Comparison of ENCODE assay signal across 9 mouse cellular contexts in genomic region chr10:44607334-44607851, GRCm38 (mm10).
DNase-seq lines count a peak whose midpoint lies in the region.
"Had no signal": no experiment of that assay in that cellular context is flagged by ENCODE, and none has a peak within 500 bp of the region (broad histone marks: within the 10 kb centered on the region; RNA-seq: fewer than 3 reads in every experiment).

No protein-coding gene starts in this region.

- peak; percentile 14 to 23 for DNase-seq in layer of hippocampus, adult 8-10 months (ENCODE audit: low spot score in 2 of 2)
- no peak for DNase-seq in layer of hippocampus, postnatal 10 days (ENCODE audit: low spot score in 2 of 2)
- DNase-seq in 3T3-L1 (ENCODE audit: low read depth, low spot score) (peak; percentile 4), A20 (ENCODE audit: low read depth, low spot score) (peak; percentile 90)
- DNase-seq in lung, postnatal 25 days (ENCODE audit: low spot score), result peak; percentile 51
- DNase-seq in testis, postnatal 10 days (ENCODE audit: low spot score), result no peak
- DNase-seq in left cerebral cortex, postnatal 36 days (ENCODE audit: low spot score in 2 of 2), result no peak
- DNase-seq: cerebellum, adult 18-20 months; gastrocnemius, postnatal 14 days had no signal

- intact Hi-C loops in left cerebral cortex, postnatal 36 days (cut with DNase I), result no loop called here

Comparison
In these comparisons a context has a peak if more than half of its experiments do, and no peak if none do; other contexts are left out.
1. DNase-seq: peak in layer of hippocampus, adult 8-10 months (2 of 2), 3T3-L1 (single experiment), A20 (single experiment) and lung, postnatal 25 days (single experiment); none in layer of hippocampus, postnatal 10 days (0 of 2), testis, postnatal 10 days (single experiment) and left cerebral cortex, postnatal 36 days (0 of 2).